Mouse (Mus musculus): ENCODE results near the gene Cd276. TPM values are rescaled to one million over a fixed set of nuclear protein-coding genes. Genes with fewer than 3 reads are reported as not detected.

Gene Cd276
- 0.87 and 1.1 TPM in 2 replicates for polyA plus RNA-seq (2012; rRNA removed)
- 1.2 and 1.6 TPM in 2 replicates for polyA plus RNA-seq (2014; fragmentation: Nextera tagmentation; extraction: Ambion mirVana)

DNA sequence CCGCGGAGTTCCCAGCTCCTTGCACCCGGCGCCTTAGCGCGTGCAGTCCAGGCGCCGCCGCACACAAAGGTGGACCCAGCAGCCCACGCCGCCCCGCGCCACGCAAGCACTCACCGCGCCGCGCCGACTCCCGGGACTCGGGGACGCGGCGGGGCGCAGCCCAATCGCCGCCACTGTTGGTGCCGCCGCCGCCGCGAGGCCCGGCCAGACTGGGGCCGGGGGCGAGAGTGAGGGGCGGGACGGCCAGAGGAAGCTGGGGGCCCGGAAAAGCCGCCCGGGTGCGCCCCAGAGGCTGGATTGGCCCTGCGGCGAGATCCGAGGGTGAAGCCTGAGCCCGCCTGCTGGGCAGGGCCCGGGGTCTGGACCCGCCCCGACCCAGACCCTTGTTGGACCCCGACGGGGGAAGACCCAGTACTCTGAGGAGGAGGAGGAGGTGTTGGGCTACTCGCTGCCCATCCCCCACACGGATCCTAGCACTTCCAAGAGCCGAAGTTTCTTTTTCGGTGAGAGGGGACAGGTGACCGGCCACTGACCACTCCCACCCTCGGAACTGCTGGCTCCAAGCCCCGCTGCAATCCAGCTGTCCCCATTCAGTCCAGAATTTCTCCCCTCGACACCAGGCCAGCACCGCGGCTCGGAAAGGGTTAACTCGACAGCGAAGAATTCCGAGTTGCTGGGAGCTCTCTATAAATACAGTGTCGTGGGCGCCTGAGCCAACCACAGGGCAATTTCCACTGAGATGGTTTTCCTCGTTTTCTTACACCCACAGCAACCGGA lies at the start of gene Cd276:
Cd276 (minus strand) TSS at position 530 of the 777 bp plus-strand sequence.
- no peak for ATAC-seq (ENCODE audit: insufficient read depth)
- H3K27ac ChIP-seq = no peak within 1 kb of the TSS
- H3K9ac ChIP-seq (replicated peaks) = peak within 1 kb of the TSS; percentile 33
- peak within 1 kb of the TSS; percentile 70 for H3K4me2 ChIP-seq (ENCODE audit: low read depth)
- H3K4me3 ChIP-seq (ENCODE audit: insufficient read depth in 1 of 2, low read depth in 2 of 2, low read length in 2 of 2) = peak within 1 kb of the TSS; percentile 53 to 54
- H3K27me3 ChIP-seq (ENCODE audit: control insufficient read depth, insufficient read depth, low read length) = peaks cover 37% of the 10 kb centered on the region
- H3K4me1 ChIP-seq (replicated peaks; ENCODE audit: control insufficient read depth in 2 of 2, insufficient read depth in 2 of 2, low read length in 1 of 2) = peaks cover 0 to 26% of the 10 kb centered on the region in 2 experiments; a peak in 2 of 4 replicates
- no peaks in the 10 kb centered on the region for H3K36me3 ChIP-seq (replicated peaks; ENCODE audit: control insufficient read depth, insufficient read depth, low read depth)
- WGBS (ENCODE audit: insufficient replicate concordance) = under 1% methylated on average over 66 of the region's 68 CpGs
- no peaks in the 10 kb centered on the region for H3K9me3 ChIP-seq (ENCODE audit: control insufficient read depth, low read length)
- TF ChIP-seq CTCF (IDR thresholded peaks at IDR 0.05; ENCODE audit: low read depth) (no peak), EP300 (IDR thresholded peaks at IDR 0.05; ENCODE audit: low read depth) (no peak)
- DNase-seq (ENCODE audit: low read depth in 3 of 3, low spot score in 3 of 3) = no peak

GRCm38 (mm10) chr9:58595313-58595712 lies 40.1 kb upstream of the Cd276 start:
- Histone ChIP-seq H3K9me3 (ENCODE audit: control insufficient read depth, low read length) (no peaks in the 10 kb centered on the region), H3K4me2 (ENCODE audit: low read depth) (no peak overlapping the region), H3K27me3 (ENCODE audit: control insufficient read depth, insufficient read depth, low read length) (no peaks in the 10 kb centered on the region), H3K4me1 (replicated peaks; ENCODE audit: control insufficient read depth in 2 of 2, insufficient read depth in 2 of 2, low read length in 1 of 2) (peaks cover 0 to 3% of the 10 kb centered on the region in 2 experiments; a peak in 1 of 4 replicates), H3K4me3 (ENCODE audit: insufficient read depth in 1 of 2, low read depth in 2 of 2, low read length in 2 of 2) (no peak overlapping the region), H3K36me3 (replicated peaks; ENCODE audit: control insufficient read depth, insufficient read depth, low read depth) (no peaks in the 10 kb centered on the region), H3K27ac (no peak overlapping the region), H3K9ac (replicated peaks) (no peak overlapping the region)
- DNase-seq (ENCODE audit: low read depth in 3 of 3, low spot score in 3 of 3) (no peak), ATAC-seq (ENCODE audit: insufficient read depth) (no peak)
- TF ChIP-seq EP300 (IDR thresholded peaks at IDR 0.05; ENCODE audit: low read depth) (no peak), CTCF (IDR thresholded peaks at IDR 0.05; ENCODE audit: low read depth) (no peak)
- 96% methylated on average over 1 of the region's 1 CpGs for WGBS (ENCODE audit: insufficient replicate concordance)

DNA sequence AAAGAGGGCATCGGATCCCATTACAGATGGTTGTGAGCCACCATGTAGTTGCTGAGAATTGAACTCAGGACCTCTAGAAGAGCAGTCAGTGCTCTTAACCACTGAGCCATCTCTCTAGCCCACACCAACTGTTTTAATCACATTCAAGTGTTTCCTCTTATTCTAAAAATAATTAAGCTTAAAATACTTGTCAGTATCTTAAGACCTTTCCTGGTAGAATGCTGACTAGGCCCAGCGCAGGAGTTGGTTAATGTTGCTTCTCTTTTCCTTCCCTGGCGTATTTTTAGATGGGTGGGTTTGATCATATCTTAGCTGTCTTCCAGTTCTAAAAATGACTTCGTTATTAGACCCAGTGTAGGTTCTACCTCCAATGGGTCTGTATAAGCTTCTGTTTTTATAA lies 33.4 kb upstream of the Cd276 start:
- H3K4me2 ChIP-seq (ENCODE audit: low read depth) = no peak overlapping the region
- TF ChIP-seq CTCF (IDR thresholded peaks at IDR 0.05; ENCODE audit: low read depth) (no peak), EP300 (IDR thresholded peaks at IDR 0.05; ENCODE audit: low read depth) (no peak)
- H3K4me1 ChIP-seq (replicated peaks; ENCODE audit: control insufficient read depth in 2 of 2, insufficient read depth in 2 of 2, low read length in 1 of 2) = peaks cover 7 to 9% of the 10 kb centered on the region in 2 experiments; a peak in 3 of 4 replicates
- no peak overlapping the region for H3K9ac ChIP-seq (replicated peaks)
- peaks cover 5% of the 10 kb centered on the region for H3K36me3 ChIP-seq (replicated peaks; ENCODE audit: control insufficient read depth, insufficient read depth, low read depth)
- no peak for DNase-seq (ENCODE audit: low read depth in 3 of 3, low spot score in 3 of 3)
- ATAC-seq (ENCODE audit: insufficient read depth) = no peak
- H3K4me3 ChIP-seq (ENCODE audit: insufficient read depth in 1 of 2, low read depth in 2 of 2, low read length in 2 of 2) = no peak overlapping the region
- no peaks in the 10 kb centered on the region for H3K9me3 ChIP-seq (ENCODE audit: control insufficient read depth, low read length)
- no peak overlapping the region for H3K27ac ChIP-seq
- WGBS (ENCODE audit: insufficient replicate concordance) = 36% methylated on average over 4 of the region's 4 CpGs
- H3K27me3 ChIP-seq (ENCODE audit: control insufficient read depth, insufficient read depth, low read length) = no peaks in the 10 kb centered on the region

- no peaks in the 10 kb centered on the region for H3K27me3 ChIP-seq (ENCODE audit: control insufficient read depth, insufficient read depth, low read length)
- H3K27ac ChIP-seq = no peak overlapping the region
- H3K4me1 ChIP-seq (replicated peaks; ENCODE audit: control insufficient read depth in 2 of 2, insufficient read depth in 2 of 2, low read length in 1 of 2) = peaks cover 13 to 17% of the 10 kb centered on the region in 2 experiments
- peaks cover 5% of the 10 kb centered on the region for H3K36me3 ChIP-seq (replicated peaks; ENCODE audit: control insufficient read depth, insufficient read depth, low read depth)
- DNase-seq (ENCODE audit: low read depth in 3 of 3, low spot score in 3 of 3) = no peak
- peak overlapping the region; percentile 83 for H3K4me2 ChIP-seq (ENCODE audit: low read depth)
- no peaks in the 10 kb centered on the region for H3K9me3 ChIP-seq (ENCODE audit: control insufficient read depth, low read length)
- H3K4me3 ChIP-seq (ENCODE audit: insufficient read depth in 1 of 2, low read depth in 2 of 2, low read length in 2 of 2) = peak overlapping the region in 1 of 2 experiments; percentile 90; a peak in 2 of 4 replicates
- TF ChIP-seq CTCF (IDR thresholded peaks at IDR 0.05; ENCODE audit: low read depth) = no peak
- TF ChIP-seq EP300 (IDR thresholded peaks at IDR 0.05; ENCODE audit: low read depth) = no peak
- whole genome bisulfite sequencing (ENCODE audit: insufficient replicate concordance) = 81% methylated on average over 1 of the region's 1 CpGs
- no peak for ATAC-seq (ENCODE audit: insufficient read depth)
- H3K9ac ChIP-seq (replicated peaks) = no peak overlapping the region
These were observed 29.1 kb upstream of the Cd276 start for GRCm38 (mm10) chr9:58584323-58584722.

DNA sequence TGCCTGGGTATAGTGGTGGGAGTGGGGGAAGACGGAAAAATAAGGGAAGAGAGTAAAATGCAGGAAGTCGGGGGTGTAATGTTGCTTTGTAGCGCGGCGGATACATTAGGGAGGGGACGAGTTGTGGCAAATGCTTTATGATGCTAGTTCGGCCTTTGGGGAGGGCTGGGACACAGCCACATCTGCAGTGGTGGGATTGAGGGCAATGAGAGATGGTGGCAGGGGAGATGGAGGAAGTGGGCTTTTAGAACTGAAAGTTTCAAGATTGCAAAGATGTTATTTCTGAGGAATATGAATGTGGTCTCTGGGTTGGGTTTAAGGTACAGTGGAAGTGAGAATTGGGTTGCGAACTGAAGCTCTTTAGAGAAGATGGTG lies 28.0 kb upstream of the Cd276 start:
- no peak for ATAC-seq (ENCODE audit: insufficient read depth)
- DNase-seq (ENCODE audit: low read depth in 3 of 3, low spot score in 3 of 3) = peak in 1 of 3 experiments; percentile 17
- peak overlapping the region; percentile 100 for H3K9ac ChIP-seq (replicated peaks)
- peaks cover 5% of the 10 kb centered on the region for H3K36me3 ChIP-seq (replicated peaks; ENCODE audit: control insufficient read depth, insufficient read depth, low read depth)
- TF ChIP-seq CTCF (IDR thresholded peaks at IDR 0.05; ENCODE audit: low read depth) (no peak), EP300 (IDR thresholded peaks at IDR 0.05; ENCODE audit: low read depth) (no peak)
- peak overlapping the region; percentile 90 to 97 for H3K4me3 ChIP-seq (ENCODE audit: insufficient read depth in 1 of 2, low read depth in 2 of 2, low read length in 2 of 2)
- H3K4me1 ChIP-seq (replicated peaks; ENCODE audit: control insufficient read depth in 2 of 2, insufficient read depth in 2 of 2, low read length in 1 of 2) = peaks cover 13 to 14% of the 10 kb centered on the region in 2 experiments
- peak overlapping the region; percentile 83 for H3K4me2 ChIP-seq (ENCODE audit: low read depth)
- H3K9me3 ChIP-seq (ENCODE audit: control insufficient read depth, low read length) = no peaks in the 10 kb centered on the region
- under 1% methylated on average over 8 of the region's 8 CpGs for WGBS (ENCODE audit: insufficient replicate concordance)
- no peaks in the 10 kb centered on the region for H3K27me3 ChIP-seq (ENCODE audit: control insufficient read depth, insufficient read depth, low read length)
- peak overlapping the region; percentile 89 for H3K27ac ChIP-seq
